Mouse (Mus musculus) MEL (cell line): ENCODE data around the gene H13. TPM values are rescaled to one million over a fixed set of nuclear protein-coding genes. Genes with fewer than 3 reads are reported as not detected.

Experiments
- DNase-seq: peaks from one replicate; pipeline ENCODE4 v3.0.0; 2011; ENCODE audit warnings: low read depth, low spot score
- H3K27ac ChIP-seq: 2 replicates; pipeline ENCODE4 v1.5.1; 2012; ENCODE audit warnings: low read depth, mild to moderate bottlenecking, control low read depth, low read length, moderate library complexity; ENCODE audit not compliant: control insufficient read depth
- H3K27me3 ChIP-seq, 2 experiments: fragments of 150-350 bp in 1 of 2; sonication (generic) in 1 of 2; 2 replicates each; pipeline ENCODE4 v1.6.1; 2012; ENCODE audit warnings: low read length in 2 of 2, mild to moderate bottlenecking in 2 of 2, improper control_type of control experiment in 1 of 2, moderate library complexity in 1 of 2; ENCODE audit not compliant: insufficient read depth in 2 of 2, control insufficient read depth in 1 of 2
- H3K36me3 ChIP-seq, 2 experiments: 2 replicates each; pipeline ENCODE4 v1.6.1; 2012 to 2014; ENCODE audit warnings: low read length in 2 of 2, improper control_type of control experiment in 1 of 2, inconsistent platforms in 1 of 2, mild to moderate bottlenecking in 1 of 2; ENCODE audit not compliant: insufficient read depth in 2 of 2, control insufficient read depth in 1 of 2
- H3K4me1 ChIP-seq, 2 experiments: fragments of 150-350 bp in 1 of 2; sonication (generic) in 1 of 2; 2 replicates each; pipeline ENCODE4 v1.6.1; 2012; ENCODE audit warnings: low read length in 2 of 2, improper control_type of control experiment in 1 of 2, mild to moderate bottlenecking in 1 of 2; ENCODE audit not compliant: insufficient read depth in 2 of 2, control insufficient read depth in 1 of 2
- H3K4me3 ChIP-seq, 2 experiments: fragments of 150-350 bp in 1 of 2; sonication (generic) in 1 of 2; 2 replicates each; pipeline ENCODE4 v1.5.1; 2012; ENCODE audit warnings: low read depth in 2 of 2, low read length in 2 of 2, mild to moderate bottlenecking in 2 of 2, moderate library complexity in 2 of 2, control low read depth in 1 of 2, improper control_type of control experiment in 1 of 2; ENCODE audit not compliant: control insufficient read depth in 1 of 2, insufficient read depth in 1 of 2
- H3K79me2 ChIP-seq: 2 replicates; pipeline ENCODE4 v1.6.1; 2012; ENCODE audit warnings: mild to moderate bottlenecking, low read length, moderate library complexity; ENCODE audit not compliant: control insufficient read depth, poor library complexity, insufficient read depth
- H3K9ac ChIP-seq: 2 replicates; pipeline ENCODE4 v1.6.1; 2012; ENCODE audit warnings: low read depth, mild to moderate bottlenecking, control low read depth, low read length, moderate library complexity; ENCODE audit not compliant: control insufficient read depth, poor library complexity, severe bottlenecking
- H3K9me3 ChIP-seq: fragments of 150-350 bp; sonication (generic); replicated peaks from 2 replicates; pipeline ENCODE4 v1.6.1; 2012; ENCODE audit warnings: mild to moderate bottlenecking, low read length, improper control_type of control experiment, moderate library complexity; ENCODE audit not compliant: insufficient read depth
- BHLHE40 ChIP-seq: IDR thresholded peaks from 2 replicates; pipeline ENCODE4 v1.6.1; 2012; ENCODE audit warnings: low read depth, mild to moderate bottlenecking, inconsistent platforms, low read length, improper control_type of control experiment, borderline replicate concordance
- CHD1 ChIP-seq: IDR thresholded peaks from 2 replicates; pipeline ENCODE4 v1.6.1; 2012; ENCODE audit warnings: low read depth, mild to moderate bottlenecking, inconsistent platforms, low read length, improper control_type of control experiment
- E2F4 ChIP-seq: IDR thresholded peaks from 2 replicates; pipeline ENCODE4 v1.6.1; 2011; ENCODE audit warnings: low read depth, low read length, improper control_type of control experiment, borderline replicate concordance
- EP300 ChIP-seq, 2 experiments: IDR thresholded peaks; 2 replicates each; pipeline ENCODE4 v1.6.1; 2011; ENCODE audit warnings: improper control_type of control experiment in 2 of 2, low read length in 2 of 2, low read depth in 1 of 2, mild to moderate bottlenecking in 1 of 2
- ETS1 ChIP-seq: IDR thresholded peaks from 2 replicates; pipeline ENCODE4 v1.6.1; 2012; ENCODE audit warnings: low read depth, mild to moderate bottlenecking, inconsistent platforms, low read length, improper control_type of control experiment, moderate library complexity
- GABPA ChIP-seq: IDR thresholded peaks from 2 replicates; pipeline ENCODE4 v1.6.1; 2012; ENCODE audit warnings: low read depth, mild to moderate bottlenecking, inconsistent platforms, low read length, improper control_type of control experiment, moderate library complexity
- GATA1 ChIP-seq: IDR thresholded peaks from 2 replicates; pipeline ENCODE4 v1.6.1; 2011; ENCODE audit warnings: low read depth, low read length, improper control_type of control experiment
- HCFC1 ChIP-seq: IDR thresholded peaks from 2 replicates; pipeline ENCODE4 v1.6.1; 2012; ENCODE audit warnings: low read depth, mild to moderate bottlenecking, inconsistent platforms, low read length, improper control_type of control experiment, moderate library complexity
- KAT2A ChIP-seq: conservative IDR thresholded peaks from 2 replicates; pipeline ENCODE4 v1.6.1; 2012; ENCODE audit warnings: low read depth, low read length, improper control_type of control experiment, inconsistent platforms
- MYB ChIP-seq: IDR thresholded peaks from 2 replicates; pipeline ENCODE4 v1.6.1; 2011; ENCODE audit warnings: mild to moderate bottlenecking, low read depth, low read length, improper control_type of control experiment
- POLR2AphosphoS2 ChIP-seq: IDR thresholded peaks from 2 replicates; pipeline ENCODE4 v1.6.1; 2011; ENCODE audit warnings: low read length, improper control_type of control experiment
- POLR2AphosphoS5 ChIP-seq: IDR thresholded peaks from 2 replicates; pipeline ENCODE4 v1.6.1; 2012; ENCODE audit warnings: low read depth, borderline replicate concordance, mild to moderate bottlenecking, inconsistent platforms, low read length, moderate library complexity, mixed read lengths
- RCOR1 ChIP-seq: IDR thresholded peaks from 2 replicates; pipeline ENCODE4 v1.6.1; 2012; ENCODE audit warnings: low read depth, mild to moderate bottlenecking, inconsistent platforms, low read length, improper control_type of control experiment
- SIN3A ChIP-seq: IDR thresholded peaks from 2 replicates; pipeline ENCODE4 v1.6.1; 2012; ENCODE audit warnings: low read length, improper control_type of control experiment, inconsistent platforms
- TBP ChIP-seq: IDR thresholded peaks from 2 replicates; pipeline ENCODE4 v1.8.0; 2011; ENCODE audit warnings: low read depth, low read length, improper control_type of control experiment
- USF1 ChIP-seq: IDR thresholded peaks from 2 replicates; pipeline ENCODE4 v1.6.1; 2014; ENCODE audit warnings: low read depth, mild to moderate bottlenecking, inconsistent platforms, low read length, improper control_type of control experiment, moderate library complexity
- USF2 ChIP-seq, 2 experiments: IDR thresholded peaks; 2 replicates each; pipeline ENCODE4 v1.6.1; 2011 to 2012; ENCODE audit warnings: improper control_type of control experiment in 2 of 2, low read length in 2 of 2, borderline replicate concordance in 1 of 2, inconsistent platforms in 1 of 2, low read depth in 1 of 2, mild to moderate bottlenecking in 1 of 2; ENCODE audit not compliant: insufficient read depth in 1 of 2
- ZKSCAN1 ChIP-seq: IDR thresholded peaks from 2 replicates; pipeline ENCODE4 v1.6.1; 2012; ENCODE audit warnings: low read depth, mild to moderate bottlenecking, inconsistent platforms, low read length, improper control_type of control experiment, moderate library complexity
- ZMIZ1 ChIP-seq: IDR thresholded peaks from 2 replicates; pipeline ENCODE4 v1.6.1; 2012; ENCODE audit warnings: low read depth, mild to moderate bottlenecking, inconsistent platforms, low read length, improper control_type of control experiment, moderate library complexity
- polyA plus RNA-seq, 2 experiments: library from polyadenylated mRNA; stranded (reverse) in 1 of 2; unstranded in 1 of 2; fragments of >175 nt in 1 of 2; fragments of >200 nt in 1 of 2; gene quantifications; 2 replicates each; pipeline versions ENCODE4 v1.2.1 to v1.2.4; 2012; ENCODE audit warnings: low replicate concordance in 2 of 2, low read depth in 1 of 2; ENCODE audit not compliant: insufficient read length in 2 of 2, insufficient read depth in 1 of 2, missing spikeins in 1 of 2
- total RNA-seq: library from RNA; depleted of rRNA; stranded (reverse); fragments of 300-350 nt; gene quantifications from 2 replicates; pipeline ENCODE4 v1.2.3, GENCODE M21; 2012

Gene H13
- total and polyA plus RNA-seq, 3 experiments = 82.7 to 421 (median 139) TPM

GRCm38 (mm10) chr2:152683086-152683485 is 13.8 kb downstream of the H13 start:
- no peak overlapping the region for H3K9ac ChIP-seq
- H3K9me3 ChIP-seq = no peaks in the 10 kb centered on the region
- TF ChIP-seq POLR2AphosphoS2 = no peak
- TF ChIP-seq CHD1 = no peak
- no peak for TF ChIP-seq RCOR1
- TF ChIP-seq MYB = no peak
- TF ChIP-seq E2F4 = no peak
- TF ChIP-seq BHLHE40 = no peak
- TF ChIP-seq GABPA = no peak
- TF ChIP-seq SIN3A = no peak
- no peak for TF ChIP-seq HCFC1
- TF ChIP-seq POLR2AphosphoS5 = no peak
- no peak for TF ChIP-seq ZMIZ1
- TF ChIP-seq USF2 (IDR thresholded peaks at IDR 0.05; ENCODE audit: borderline replicate concordance in 1 of 2, insufficient read depth in 1 of 2, low read depth in 1 of 2, low read length in 2 of 2) = no peak
- no peak for TF ChIP-seq KAT2A
- TF ChIP-seq ZKSCAN1 = no peak
- no peak for TF ChIP-seq USF1
- TF ChIP-seq GATA1 = no peak
- TF ChIP-seq ETS1 = no peak
- no peaks in the 10 kb centered on the region for H3K4me1 ChIP-seq
- H3K36me3 ChIP-seq = peaks cover 0 to 31% of the 10 kb centered on the region in 2 experiments; a peak in 2 of 4 replicates
- H3K27ac ChIP-seq = no peak overlapping the region
- H3K79me2 ChIP-seq = no peaks in the 10 kb centered on the region
- H3K4me3 ChIP-seq = no peak overlapping the region
- no peaks in the 10 kb centered on the region for H3K27me3 ChIP-seq
- no peak for DNase-seq

- Histone ChIP-seq H3K27me3 (no peaks in the 10 kb centered on the region), H3K4me1 (no peaks in the 10 kb centered on the region), H3K79me2 (no peaks in the 10 kb centered on the region), H3K27ac (no peak overlapping the region), H3K4me3 (no peak overlapping the region), H3K36me3 (peaks cover 0 to 24% of the 10 kb centered on the region in 2 experiments; a peak in 2 of 4 replicates), H3K9me3 (no peaks in the 10 kb centered on the region), H3K9ac (no peak overlapping the region)
- DNase-seq = no peak
- TF ChIP-seq EP300 (IDR thresholded peaks at IDR 0.05; ENCODE audit: low read depth in 1 of 2, low read length in 2 of 2) (no peak), TBP (no peak)
These were observed 17.1 kb downstream of the H13 start for GRCm38 (mm10) chr2:152686399-152686798.
